Mouse (Mus musculus): Measurements from ENCODE around the gene Zfp276. TPM values are rescaled to one million over a fixed set of nuclear protein-coding genes. Genes with fewer than 3 reads are reported as not detected.
A peak's percentile ranks its signal among the peaks of the same experiment; 100 is the strongest.
"Not testable (repeated sequence)": the region's sequence is repeated elsewhere in the genome, so short reads cannot be mapped to it uniquely, and the experiment has no call there.

Gene Zfp276
- 23.6 and 26.3 TPM in 2 replicates for polyA plus RNA-seq (2015; fragmentation: Nextera tagmentation; extraction: Ambion mirVana)

DNA sequence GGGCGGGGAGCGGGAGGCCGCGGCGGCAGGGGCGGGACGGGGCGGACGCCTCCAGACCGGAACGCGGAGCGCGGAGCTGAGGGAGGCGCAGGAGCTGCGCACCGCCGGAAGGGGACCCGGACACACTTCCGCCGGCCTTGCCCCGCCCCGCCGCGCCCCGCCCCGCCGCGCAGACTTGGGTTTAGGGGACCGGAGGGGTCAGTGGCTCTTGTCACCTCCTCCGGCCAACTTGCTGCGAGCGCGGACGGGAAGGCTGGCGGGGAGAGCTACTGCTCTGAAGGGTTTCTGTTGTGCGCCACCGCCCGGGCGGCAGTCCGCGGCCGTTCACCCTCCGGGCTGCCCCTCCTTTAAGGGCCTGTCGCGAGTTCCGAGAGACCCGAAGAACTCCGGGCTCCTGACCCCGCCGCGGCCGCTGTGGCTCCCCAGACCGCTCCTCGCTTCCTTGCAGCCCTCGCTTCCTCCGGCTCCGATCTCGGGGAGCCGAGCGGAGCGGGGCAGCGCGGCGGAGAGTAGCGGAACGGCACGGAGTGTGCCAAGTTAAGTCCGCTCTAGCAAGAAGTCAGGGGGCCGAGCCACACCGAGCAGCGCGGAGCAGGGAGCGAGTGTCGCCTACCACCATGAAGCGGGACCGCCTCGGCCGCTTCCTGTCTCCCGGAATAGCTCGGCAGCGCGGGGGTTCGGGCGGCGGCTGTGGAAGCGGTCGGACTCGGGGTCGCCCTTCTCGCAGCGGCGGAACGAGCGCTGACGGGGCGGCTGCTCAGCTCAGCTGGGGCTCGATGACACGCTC is at the start of gene Zfp276, which contains the start of gene Vps9d1:
Zfp276 (plus strand) TSS at position 97 of the 787 bp plus-strand sequence.
Vps9d1 (minus strand) TSS at position 250 of the 787 bp plus-strand sequence.
- peaks cover 62% of the 10 kb centered on the region for H3K36me3 ChIP-seq

GRCm38 (mm10) chr8:123211876-123212275 is 42.1 kb upstream of the Zfp276 start:
- WGBS: 49% methylated on average over 10 of the region's 10 CpGs
- Histone ChIP-seq H3K27me3 (no peaks in the 10 kb centered on the region), H3K27ac (no peak overlapping the region), H3K4me1 (replicated peaks) (peaks cover 27% of the 10 kb centered on the region), H3K4me2 (replicated peaks) (peak overlapping the region; percentile 97), H3K9ac (replicated peaks) (peak overlapping the region; percentile 99), H3K36me3 (peaks cover 38% of the 10 kb centered on the region), H3K4me3 (replicated peaks) (peak overlapping the region; percentile 92), H3K9me3 (no peaks in the 10 kb centered on the region)
- no peak for ATAC-seq

More for the DNA sequence above, at the start of gene Zfp276, which contains the start of gene Vps9d1:
- Histone ChIP-seq H3K4me3 (replicated peaks) (peak within 1 kb of the TSS; percentile 99), H3K27me3 (no peaks in the 10 kb centered on the region), H3K4me2 (replicated peaks) (peak within 1 kb of the TSS; percentile 99), H3K4me1 (replicated peaks) (peaks cover 36% of the 10 kb centered on the region), H3K9ac (replicated peaks) (peak within 1 kb of the TSS; percentile 96), H3K27ac (peak within 1 kb of the TSS; percentile 89), H3K9me3 (no peaks in the 10 kb centered on the region)
- ATAC-seq: peak; percentile 97
- under 1% methylated on average over 73 of the region's 99 CpGs for WGBS

DNA sequence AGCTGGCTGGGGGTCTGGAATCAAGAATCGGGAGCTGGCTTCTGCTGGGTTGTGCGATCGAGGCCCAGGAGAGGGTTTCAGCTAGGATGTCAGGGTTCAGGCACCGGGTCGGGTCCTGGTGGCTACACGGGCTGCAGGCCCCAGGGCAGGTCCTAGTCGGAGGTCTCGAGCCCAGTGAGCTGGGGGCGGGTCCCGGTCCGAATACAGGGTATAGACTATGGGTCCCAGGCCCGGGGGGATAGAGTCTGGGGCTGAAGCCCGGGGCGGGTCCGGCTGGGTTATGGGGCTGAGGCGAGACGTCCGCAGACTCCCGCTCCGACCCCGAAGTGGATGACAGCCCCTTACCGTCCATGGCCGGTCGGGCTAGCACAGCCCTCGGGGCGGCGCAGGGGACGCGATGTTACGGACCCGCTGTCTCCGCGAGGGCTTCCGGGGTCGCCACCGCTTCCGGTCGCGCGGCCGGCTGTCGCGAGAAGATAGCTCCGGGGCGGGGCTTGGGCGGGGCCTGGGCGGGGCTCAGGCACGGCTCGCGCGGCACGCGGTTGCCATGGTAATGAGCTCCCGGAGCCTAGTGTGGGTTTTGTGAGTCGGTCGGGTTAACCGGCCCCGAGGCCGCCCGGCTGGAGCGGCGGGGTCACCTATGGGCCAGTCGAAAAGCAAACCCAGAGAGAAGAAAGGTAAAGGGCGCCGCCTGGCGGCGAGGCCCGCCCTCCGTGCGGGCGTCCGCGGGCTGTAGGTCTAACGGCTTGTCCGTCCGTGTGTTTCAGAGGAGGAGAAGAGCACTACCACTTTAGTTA is 41.5 kb upstream of the Zfp276 start, which contains the start of the genes Chmp1a and Spata33:
Chmp1a (minus strand) TSS at position 443 of the 797 bp plus-strand sequence.
Spata33 (plus strand) TSS at position 512 of the 797 bp plus-strand sequence.
- H3K9ac ChIP-seq (replicated peaks): peak within 1 kb of the TSS; percentile 99
- ATAC-seq: peak; percentile 95
- H3K27ac ChIP-seq: peak within 1 kb of the TSS; percentile 61
- peak within 1 kb of the TSS; percentile 92 for H3K4me3 ChIP-seq (replicated peaks)
- peak within 1 kb of the TSS; percentile 97 for H3K4me2 ChIP-seq (replicated peaks)
- no peaks in the 10 kb centered on the region for H3K27me3 ChIP-seq
- peaks cover 27% of the 10 kb centered on the region for H3K4me1 ChIP-seq (replicated peaks)
- H3K9me3 ChIP-seq: no peaks in the 10 kb centered on the region
- H3K36me3 ChIP-seq: peaks cover 31% of the 10 kb centered on the region
- WGBS: 1% methylated on average over 76 of the region's 76 CpGs

- Histone ChIP-seq H3K4me2 (replicated peaks) (peak overlapping the region; percentile 97), H3K4me3 (replicated peaks) (peak overlapping the region; percentile 92), H3K4me1 (replicated peaks) (peaks cover 27% of the 10 kb centered on the region), H3K36me3 (peaks cover 24% of the 10 kb centered on the region), H3K9ac (replicated peaks) (peak overlapping the region; percentile 99), H3K27ac (peak overlapping the region; percentile 61), H3K9me3 (no peaks in the 10 kb centered on the region), H3K27me3 (no peaks in the 10 kb centered on the region)
- WGBS: 22% methylated on average over 22 of the region's 22 CpGs
- ATAC-seq: no peak; the same call in 1 of the 2 replicates
These were observed 40.8 kb upstream of the Zfp276 start for GRCm38 (mm10) chr8:123213118-123213772.

DNA sequence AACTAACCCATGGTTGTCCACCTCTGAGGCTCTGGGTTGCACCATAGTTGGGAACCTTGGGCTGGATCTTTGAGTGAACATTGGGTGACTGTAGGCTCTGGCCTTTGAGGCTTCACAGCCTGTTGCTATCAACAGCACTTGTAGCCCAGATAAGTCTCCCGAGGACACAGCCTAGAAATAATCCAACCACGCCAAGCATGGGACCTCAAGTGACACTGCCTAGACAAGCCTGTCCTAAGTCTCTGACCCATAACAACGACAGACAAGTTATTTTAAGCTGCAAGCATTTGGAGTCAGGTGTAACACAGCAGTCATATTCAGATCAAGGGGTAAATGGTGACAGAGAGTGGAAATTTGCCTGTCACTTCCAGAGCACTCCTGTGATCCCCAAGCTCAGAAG is 38.6 kb upstream of the Zfp276 start:
- H3K9me3 ChIP-seq: no peaks in the 10 kb centered on the region
- no peaks in the 10 kb centered on the region for H3K27me3 ChIP-seq
- no peak overlapping the region for H3K9ac ChIP-seq (replicated peaks)
- H3K36me3 ChIP-seq: 0 out of 2 replicates have a peak, but pooled peaks cover 3% of the 10 kb centered on the region
- H3K4me2 ChIP-seq (replicated peaks): no peak overlapping the region
- H3K27ac ChIP-seq: no peak overlapping the region
- no peak overlapping the region for H3K4me3 ChIP-seq (replicated peaks)
- H3K4me1 ChIP-seq (replicated peaks): peaks cover 27% of the 10 kb centered on the region
- WGBS: 87% methylated on average over 3 of the region's 3 CpGs
- ATAC-seq: no peak

GRCm38 (mm10) chr8:123220917-123221316 is 33.1 kb upstream of the Zfp276 start:
- 91% methylated on average over 1 of the region's 1 CpGs for WGBS
- no peak overlapping the region for H3K4me2 ChIP-seq (replicated peaks)
- ATAC-seq: no peak

DNA sequence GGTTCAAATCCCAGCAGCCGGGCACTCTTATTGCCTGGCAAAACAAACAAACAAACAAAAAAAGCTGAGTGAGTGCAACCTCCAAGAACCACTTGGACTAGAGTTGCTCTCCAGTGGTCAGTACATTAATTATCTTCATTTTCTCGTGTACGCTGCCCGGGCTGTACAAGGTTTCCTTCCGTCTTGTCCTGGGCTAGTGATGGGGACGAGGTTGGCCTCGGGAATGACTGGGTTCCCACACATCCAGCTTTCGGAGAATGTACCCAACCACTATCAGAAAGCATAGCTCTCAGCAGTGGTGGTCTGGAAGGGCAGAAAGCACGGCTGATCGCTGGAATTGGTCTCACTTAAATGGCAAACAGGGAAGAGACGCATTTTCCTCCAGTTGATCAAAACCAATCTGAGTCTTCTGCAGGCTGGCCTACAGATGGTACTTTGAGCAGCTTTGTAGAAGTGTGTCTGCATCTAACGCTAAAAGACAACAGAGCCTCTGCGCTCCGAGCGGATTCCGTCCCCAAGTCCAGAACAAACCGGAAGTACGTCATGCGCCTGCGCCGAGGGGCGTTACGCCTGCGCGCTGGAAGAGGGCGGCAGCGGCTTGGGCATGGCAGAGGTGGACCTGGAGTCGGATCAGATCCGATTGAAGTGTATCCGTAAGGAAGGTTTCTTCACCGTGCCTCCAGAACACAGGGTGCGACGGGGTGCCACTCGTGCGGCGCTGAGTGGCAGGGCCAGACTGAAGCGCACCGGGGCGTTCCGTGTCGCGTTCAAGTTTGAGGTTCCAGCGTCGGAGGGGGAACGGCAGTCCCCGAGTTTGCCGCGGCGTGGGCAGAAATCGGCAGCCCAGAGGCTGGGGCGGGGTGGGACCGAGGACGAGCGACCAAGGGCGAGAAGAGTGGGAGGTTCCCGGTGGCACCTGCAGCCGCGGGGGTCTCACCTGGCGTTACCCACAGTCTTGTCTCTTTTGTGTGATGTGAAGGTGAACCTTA is 29.4 kb upstream of the Zfp276 start, which contains the start of gene Cdk10:
Cdk10 (plus strand) TSS at position 565 of the 989 bp plus-strand sequence.
- H3K36me3 ChIP-seq: peaks cover 30% of the 10 kb centered on the region
- peak within 1 kb of the TSS; percentile 87 for H3K27ac ChIP-seq
- H3K4me3 ChIP-seq (replicated peaks): peak within 1 kb of the TSS; percentile 76
- no peaks in the 10 kb centered on the region for H3K27me3 ChIP-seq
- peak; percentile 93 for ATAC-seq
- H3K4me1 ChIP-seq (replicated peaks): peaks cover 21% of the 10 kb centered on the region
- H3K9me3 ChIP-seq: no peaks in the 10 kb centered on the region
- H3K9ac ChIP-seq (replicated peaks): peak within 1 kb of the TSS; percentile 87
- 4% methylated on average over 59 of the region's 59 CpGs for WGBS
- peak within 1 kb of the TSS; percentile 88 for H3K4me2 ChIP-seq (replicated peaks)

More at GRCm38 (mm10) chr8:123220917-123221316, 33.1 kb upstream of the Zfp276 start:
- Histone ChIP-seq H3K27me3 (no peaks in the 10 kb centered on the region), H3K27ac (no peak overlapping the region), H3K9ac (replicated peaks) (no peak overlapping the region), H3K36me3 (no peaks in the 10 kb centered on the region), H3K4me3 (replicated peaks) (no peak overlapping the region), H3K9me3 (no peaks in the 10 kb centered on the region), H3K4me1 (replicated peaks) (peaks cover 16% of the 10 kb centered on the region)

GRCm38 (mm10) chr8:123228416-123228815 is 25.6 kb upstream of the Zfp276 start:
- no peak overlapping the region for H3K4me2 ChIP-seq (replicated peaks)
- H3K9me3 ChIP-seq: no peaks in the 10 kb centered on the region
- H3K4me1 ChIP-seq (replicated peaks): peaks cover 27% of the 10 kb centered on the region
- peaks cover 4% of the 10 kb centered on the region for H3K27me3 ChIP-seq
- ATAC-seq: no peak
- H3K36me3 ChIP-seq: peaks cover 43% of the 10 kb centered on the region
- no peak overlapping the region for H3K4me3 ChIP-seq (replicated peaks)
- WGBS: 100% methylated on average over 1 of the region's 1 CpGs
- no peak overlapping the region for H3K9ac ChIP-seq (replicated peaks)
- no peak overlapping the region for H3K27ac ChIP-seq

GRCm38 (mm10) chr8:123230326-123230725 is 23.7 kb upstream of the Zfp276 start:
- H3K4me1 ChIP-seq (replicated peaks): peaks cover 30% of the 10 kb centered on the region
- not testable (repeated sequence) for ATAC-seq; H3K9ac ChIP-seq (replicated peaks); H3K4me3 ChIP-seq (replicated peaks); H3K27ac ChIP-seq; H3K4me2 ChIP-seq (replicated peaks); H3K9me3 ChIP-seq
- H3K27me3 ChIP-seq: peaks cover 24% of the 10 kb centered on the region
- H3K36me3 ChIP-seq: peaks cover 43% of the 10 kb centered on the region
- 91% methylated on average over 11 of the region's 11 CpGs for WGBS

- ATAC-seq: no peak
- WGBS: 73% methylated on average over 5 of the region's 5 CpGs
- Histone ChIP-seq H3K4me3 (replicated peaks) (no peak overlapping the region), H3K9me3 (no peaks in the 10 kb centered on the region), H3K36me3 (peaks cover 41% of the 10 kb centered on the region), H3K4me2 (replicated peaks) (no peak overlapping the region), H3K9ac (replicated peaks) (no peak overlapping the region), H3K27me3 (peaks cover 37% of the 10 kb centered on the region), H3K27ac (no peak overlapping the region), H3K4me1 (replicated peaks) (peaks cover 30% of the 10 kb centered on the region)
These were observed 22.3 kb upstream of the Zfp276 start for GRCm38 (mm10) chr8:123231742-123232141.
